Mouse (Mus musculus) lung, embryonic 14.5 days (tissue): ENCODE results near the gene Metap1d. TPM values are rescaled to one million over a fixed set of nuclear protein-coding genes. Genes with fewer than 3 reads are reported as not detected.

Source experiments
- ATAC-seq: fragments of 200-750 bp; cut with Nextera tagmentation; 2 replicates; pipeline ENCODE4 v1.8.0; 2017; ENCODE audit warnings: mild to moderate bottlenecking, moderate TSS enrichment, moderate library complexity; ENCODE audit not compliant: insufficient read depth
- DNase-seq: peaks from one replicate; pipeline ENCODE4 v3.0.0-alpha.2; 2015
- H3K27ac ChIP-seq: fragments of 300-500 bp; sonication (generic); 2 replicates; pipeline ENCODE4 v1.5.1; 2014; ENCODE audit warnings: low read depth, mild to moderate bottlenecking, moderate library complexity
- H3K27me3 ChIP-seq: fragments of 300-500 bp; sonication (generic); 2 replicates; pipeline ENCODE4 v1.6.1; 2014; ENCODE audit warnings: low read length, control low read depth; ENCODE audit not compliant: insufficient read depth
- H3K36me3 ChIP-seq: fragments of 300-500 bp; sonication (generic); 2 replicates; pipeline ENCODE4 v1.6.1; 2014; ENCODE audit warnings: control low read depth; ENCODE audit not compliant: insufficient read depth
- H3K4me1 ChIP-seq: fragments of 300-500 bp; sonication (generic); 2 replicates; pipeline ENCODE4 v1.6.1; 2014; ENCODE audit warnings: antibody characterized with exemption, control low read depth; ENCODE audit not compliant: insufficient read depth
- H3K4me2 ChIP-seq: fragments of 300-500 bp; sonication (generic); 2 replicates; pipeline ENCODE4 v1.6.1; 2014; ENCODE audit warnings: mild to moderate bottlenecking
- H3K4me3 ChIP-seq: fragments of 300-500 bp; sonication (generic); 2 replicates; pipeline ENCODE4 v1.5.1; 2014; ENCODE audit warnings: low read depth, low read length
- H3K9ac ChIP-seq: fragments of 300-500 bp; sonication (generic); 2 replicates; pipeline ENCODE4 v1.6.1; 2014
- H3K9me3 ChIP-seq: fragments of 300-500 bp; sonication (generic); 2 replicates; pipeline ENCODE4 v1.6.1; 2016; ENCODE audit warnings: low read depth, low read length, control low read depth
- CTCF ChIP-seq: IDR thresholded peaks from 2 replicates; pipeline ENCODE4 v1.5.1; 2016; ENCODE audit warnings: antibody characterized with exemption, low read depth
- WGBS: fragments of 180-500 bp; shearing (Covaris S2); extraction: QIAGEN DNeasy Blood & Tissue Kit; methylation state at CpG from one replicate; pipeline ENCODE4 v1.1.7; 2014; 5-methylcytosine and 5-hydroxymethylcytosine counted together
- polyA plus RNA-seq: library from polyadenylated mRNA; unstranded; fragments of >200 nt; fragmentation: Nextera tagmentation; extraction: Ambion mirVana; gene quantifications from 2 replicates; pipeline ENCODE4 v1.2.1, GENCODE M21; 2014

Gene Metap1d
- polyA plus RNA-seq, 1 experiment from 2014 or later: 37.1 TPM

DNA sequence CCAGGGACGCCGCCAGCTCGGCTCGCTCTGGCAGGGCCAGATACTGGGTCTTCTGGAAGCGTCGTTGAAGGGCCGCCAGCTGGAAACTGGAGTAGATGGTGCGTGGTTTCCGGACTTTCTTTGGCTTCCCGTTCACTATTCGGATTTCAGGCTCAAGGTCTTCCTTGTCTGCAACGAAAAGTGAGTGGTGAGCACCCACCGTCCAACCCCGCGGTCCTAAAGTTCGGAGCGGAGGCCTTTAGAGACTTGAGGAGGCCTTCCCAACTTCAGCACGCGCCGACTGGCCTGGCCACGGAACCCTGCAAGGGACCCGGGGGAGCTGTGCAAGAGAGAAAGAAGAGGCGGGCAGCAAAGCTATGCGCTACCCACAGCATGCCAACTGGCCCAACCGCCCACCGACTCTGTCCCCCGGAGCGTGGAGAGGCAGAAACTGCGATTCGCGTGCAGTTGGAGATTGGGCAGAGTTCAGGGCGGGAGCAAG lies 92.4 kb downstream of the Metap1d start:
- Histone ChIP-seq H3K27ac (no peak overlapping the region), H3K4me3 (peak overlapping the region; percentile 45), H3K36me3 (no peaks in the 10 kb centered on the region), H3K4me2 (peak overlapping the region; percentile 91), H3K9me3 (no peaks in the 10 kb centered on the region), H3K4me1 (peaks cover 5% of the 10 kb centered on the region; the same call in 1 of the 2 replicates), H3K9ac (no peak overlapping the region), H3K27me3 (peaks cover 96% of the 10 kb centered on the region)
- peak; percentile 32 for DNase-seq
- 2% methylated on average over 32 of the region's 32 CpGs for WGBS
- TF ChIP-seq CTCF: no peak
- ATAC-seq: no peak

DNA sequence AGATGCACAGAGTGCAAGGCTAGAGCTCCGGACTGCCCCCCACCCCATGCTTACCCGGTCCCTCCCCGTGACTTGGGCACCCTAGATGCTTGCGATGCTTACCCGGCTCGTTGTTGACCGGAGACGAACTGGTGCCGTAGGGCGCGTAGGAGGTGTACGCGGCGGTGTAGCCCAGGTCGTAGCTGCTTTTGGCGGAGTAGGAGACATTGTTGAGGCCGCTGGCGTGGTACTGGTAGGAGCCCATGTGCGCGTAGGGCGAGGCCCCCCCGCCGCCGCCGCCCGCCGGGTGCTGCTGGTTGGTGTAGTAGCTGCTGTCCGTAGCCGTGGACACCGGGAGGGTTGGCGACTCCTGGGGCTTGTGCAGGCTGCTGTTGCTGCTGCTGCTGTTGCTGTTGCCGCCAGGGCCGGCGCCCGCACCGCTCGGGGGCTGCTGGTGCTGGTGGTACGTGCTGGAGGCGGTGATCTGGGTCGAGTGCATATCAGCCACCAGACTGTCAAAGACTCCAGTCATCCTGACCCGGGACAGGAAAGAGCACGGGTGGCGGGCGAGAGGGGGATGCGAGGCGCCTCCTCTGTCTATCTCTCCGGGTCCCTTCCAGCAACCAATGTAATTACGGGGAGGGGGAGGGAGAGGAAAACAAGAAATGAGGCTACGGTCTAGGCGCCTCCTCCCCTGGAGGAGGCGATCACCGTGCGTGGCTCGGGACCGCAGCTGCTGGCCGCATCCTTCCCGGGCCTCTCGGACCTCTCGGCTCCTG lies 93.0 kb downstream of the Metap1d start:
- no peak for TF ChIP-seq CTCF
- Histone ChIP-seq H3K9ac (no peak overlapping the region; the same call in 1 of the 2 replicates), H3K27ac (no peak overlapping the region), H3K4me3 (peak overlapping the region; percentile 45), H3K27me3 (peaks cover 94% of the 10 kb centered on the region), H3K9me3 (no peaks in the 10 kb centered on the region), H3K36me3 (no peaks in the 10 kb centered on the region), H3K4me2 (peak overlapping the region; percentile 91), H3K4me1 (peaks cover 3% of the 10 kb centered on the region; the same call in 1 of the 2 replicates)
- under 1% methylated on average over 59 of the region's 59 CpGs for WGBS
- DNase-seq (peak; percentile 39), ATAC-seq (peak; percentile 45)

DNA sequence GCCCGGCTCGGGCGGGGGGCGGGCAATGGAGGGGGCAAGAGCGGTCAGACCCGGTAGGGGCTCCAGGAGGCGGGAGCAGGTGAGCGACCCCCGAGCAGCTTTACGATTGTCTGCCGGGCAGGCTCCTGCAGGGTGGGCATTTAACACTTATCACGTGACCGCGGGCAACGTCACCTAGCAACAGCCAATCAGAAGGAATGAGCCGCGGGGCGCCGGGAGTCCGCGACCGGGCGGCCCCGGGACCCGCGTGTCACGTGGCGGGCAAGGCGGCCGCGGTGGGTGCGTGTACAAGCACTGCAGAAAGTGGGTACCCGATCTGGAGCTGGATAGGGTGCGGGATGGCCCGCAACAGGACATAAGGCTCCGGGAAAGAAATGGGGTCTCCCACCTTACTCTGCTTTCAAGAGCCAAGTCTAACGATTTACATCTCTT lies 93.6 kb downstream of the Metap1d start, which contains the start of gene Dlx2:
TSS of gene Dlx2 (minus strand) at position 115 of the 432 bp plus-strand sequence.
- Histone ChIP-seq H3K27ac (no peak within 1 kb of the TSS), H3K4me2 (peak within 1 kb of the TSS; percentile 91), H3K4me3 (peak within 1 kb of the TSS; percentile 45), H3K27me3 (peaks cover 94% of the 10 kb centered on the region), H3K9me3 (no peaks in the 10 kb centered on the region), H3K4me1 (no peaks in the 10 kb centered on the region), H3K36me3 (no peaks in the 10 kb centered on the region), H3K9ac (no peak within 1 kb of the TSS; the same call in 1 of the 2 replicates)
- ATAC-seq (peak; percentile 29; the same call in 1 of the 2 replicates), DNase-seq (peak; percentile 63)
- WGBS: under 1% methylated on average over 37 of the region's 37 CpGs
- no peak for TF ChIP-seq CTCF

DNA sequence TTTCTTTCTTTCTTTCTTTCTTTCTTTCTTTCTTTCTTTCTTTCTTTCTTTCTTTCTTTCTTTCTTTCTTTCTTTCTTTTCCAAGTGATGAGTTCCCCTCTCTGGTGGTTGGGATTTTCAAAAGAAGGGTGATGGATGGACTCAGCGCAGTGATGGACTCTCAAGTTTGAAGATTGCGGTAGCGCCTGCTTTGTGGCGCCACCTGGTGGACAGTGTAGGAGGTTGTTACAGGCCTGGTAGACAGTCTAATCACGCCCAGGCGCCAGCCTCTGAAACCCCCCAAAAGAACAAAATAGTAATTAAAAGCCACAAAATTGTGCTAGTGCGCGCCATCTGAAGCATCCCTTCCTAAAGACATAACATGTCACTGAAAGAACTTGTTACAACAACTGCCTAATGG lies 94.8 kb downstream of the Metap1d start:
- TF ChIP-seq CTCF: peak; percentile 90
- Histone ChIP-seq H3K36me3 (no peaks in the 10 kb centered on the region), H3K4me1 (no peaks in the 10 kb centered on the region), H3K4me3 (no peak overlapping the region), H3K9me3 (no peaks in the 10 kb centered on the region), H3K27me3 (peaks cover 94% of the 10 kb centered on the region), H3K27ac (no peak overlapping the region), H3K4me2 (no peak overlapping the region), H3K9ac (no peak overlapping the region)
- WGBS: 5% methylated on average over 8 of the region's 8 CpGs
- DNase-seq: peak; percentile 91
- ATAC-seq: no peak

DNA sequence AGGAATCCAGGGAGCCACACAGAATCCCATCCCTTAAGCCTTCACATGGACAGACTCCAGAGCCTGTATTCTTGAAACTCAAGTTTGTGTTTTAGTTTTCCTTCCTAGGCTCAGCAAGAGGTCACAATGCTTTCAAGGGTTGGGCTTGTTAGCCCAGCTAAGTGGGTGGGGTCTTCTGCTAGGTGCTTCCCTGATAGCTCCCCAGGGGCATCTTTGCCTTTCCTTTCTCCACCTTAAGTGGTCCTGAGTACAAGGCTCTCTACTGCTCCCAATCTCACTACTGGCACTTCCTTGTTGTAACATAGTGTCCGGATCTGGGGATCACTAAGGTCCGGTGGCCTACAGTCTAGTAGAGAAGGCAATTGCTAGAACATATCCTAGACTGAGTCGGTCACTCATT lies 97.3 kb downstream of the Metap1d start:
- H3K36me3 ChIP-seq: no peaks in the 10 kb centered on the region
- H3K9ac ChIP-seq: no peak overlapping the region
- no peaks in the 10 kb centered on the region for H3K9me3 ChIP-seq
- H3K27ac ChIP-seq: no peak overlapping the region
- H3K4me2 ChIP-seq: no peak overlapping the region
- no peak overlapping the region for H3K4me3 ChIP-seq
- no peak for ATAC-seq
- peaks cover 77% of the 10 kb centered on the region for H3K27me3 ChIP-seq
- no peak for TF ChIP-seq CTCF
- 31% methylated on average over 3 of the region's 3 CpGs for WGBS
- no peaks in the 10 kb centered on the region for H3K4me1 ChIP-seq
- DNase-seq: no peak

DNA sequence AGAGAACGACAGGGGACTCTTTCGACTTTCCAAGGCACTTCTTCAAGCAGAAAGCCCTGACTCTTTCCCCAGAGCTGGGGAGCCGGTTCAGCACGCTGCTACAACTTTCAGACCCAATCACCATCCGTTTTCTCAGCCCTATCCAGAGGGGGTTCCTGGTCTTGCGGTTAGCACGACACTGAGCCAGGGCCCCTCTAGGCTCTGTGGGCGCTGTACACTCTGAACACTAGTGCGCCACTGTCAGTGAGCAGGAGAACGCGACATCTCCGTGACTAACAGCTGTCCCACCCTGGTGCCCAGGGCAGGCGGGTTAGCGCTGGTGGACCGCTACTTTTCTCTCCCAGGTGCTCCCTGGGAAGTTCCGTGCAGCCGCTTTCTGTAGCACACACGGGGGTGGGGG lies 98.6 kb downstream of the Metap1d start:
- no peaks in the 10 kb centered on the region for H3K9me3 ChIP-seq
- H3K36me3 ChIP-seq: no peaks in the 10 kb centered on the region
- H3K27me3 ChIP-seq: peaks cover 63% of the 10 kb centered on the region
- ATAC-seq (no peak), DNase-seq (peak; percentile 2)
- 1% methylated on average over 18 of the region's 18 CpGs for WGBS
- H3K9ac ChIP-seq: no peak overlapping the region
- no peak overlapping the region for H3K27ac ChIP-seq
- H3K4me3 ChIP-seq: no peak overlapping the region
- no peak overlapping the region for H3K4me2 ChIP-seq
- TF ChIP-seq CTCF: no peak
- H3K4me1 ChIP-seq: no peaks in the 10 kb centered on the region

DNA sequence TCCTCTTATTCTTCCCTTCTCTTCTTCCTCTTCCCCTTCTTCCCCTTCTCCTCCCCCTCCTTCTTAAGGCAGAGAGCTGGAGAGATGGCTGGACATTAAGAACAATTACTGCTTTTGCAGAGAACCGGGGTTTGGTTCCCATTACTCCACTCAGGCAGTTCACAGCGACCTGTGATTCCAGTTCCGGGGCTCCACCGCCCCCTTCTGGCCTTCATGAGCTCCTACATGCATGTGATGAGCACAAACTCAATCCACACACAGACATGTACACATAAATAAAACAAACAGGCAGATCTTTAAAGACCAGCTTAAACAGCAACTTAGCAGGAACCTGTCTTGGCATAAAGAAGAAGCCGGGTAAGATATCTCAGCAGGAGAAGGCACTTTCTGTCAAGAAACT lies 103.0 kb downstream of the Metap1d start:
- Histone ChIP-seq H3K27me3 (peaks cover 26% of the 10 kb centered on the region), H3K27ac (no peak overlapping the region), H3K4me2 (no peak overlapping the region), H3K4me3 (no peak overlapping the region), H3K9ac (no peak overlapping the region), H3K36me3 (no peaks in the 10 kb centered on the region), H3K4me1 (no peaks in the 10 kb centered on the region), H3K9me3 (no peaks in the 10 kb centered on the region)
- DNase-seq (no peak), ATAC-seq (no peak)
- no peak for TF ChIP-seq CTCF
- WGBS: 64% methylated on average over 5 of the region's 5 CpGs
